Mouse (Mus musculus) ovary, postnatal 14 days (tissue): ENCODE results near the gene Acp5.

Experiments used
- DNase-seq: peaks from one replicate; pipeline ENCODE4 v3.0.0; 2022; ENCODE audit warnings: low spot score

The Acp5 gene

GRCm38 (mm10) chr9:22139746-22140145 lies 4.2 kb upstream of the Acp5 start:
- no peak for DNase-seq

GRCm38 (mm10) chr9:22138480-22138879 lies 3.0 kb upstream of the Acp5 start:
- DNase-seq = peak; percentile 21

- no peak for DNase-seq
These were observed 1.4 kb upstream of the Acp5 start for GRCm38 (mm10) chr9:22136765-22137547.

GRCm38 (mm10) chr9:22134988-22135643 lies 395 bp downstream of the Acp5 start:
- DNase-seq = no peak

GRCm38 (mm10) chr9:22134246-22134890 lies 1.1 kb downstream of the Acp5 start:
- no peak for DNase-seq

- DNase-seq = no peak
These were observed 3.3 kb downstream of the Acp5 start for GRCm38 (mm10) chr9:22132220-22132619.

- DNase-seq = no peak
These were observed 4.1 kb downstream of the Acp5 start for GRCm38 (mm10) chr9:22131226-22131981.

- no peak for DNase-seq
These were observed 10.1 kb downstream of the Acp5 start for GRCm38 (mm10) chr9:22125246-22126027.

GRCm38 (mm10) chr9:22124169-22124568 lies 11.3 kb downstream of the Acp5 start:
- DNase-seq = no peak

- DNase-seq = no peak
These were observed 12.4 kb downstream of the Acp5 start for GRCm38 (mm10) chr9:22123069-22123609.

GRCm38 (mm10) chr9:22122005-22122404 lies 13.5 kb downstream of the Acp5 start:
- no peak for DNase-seq

- no peak for DNase-seq
These were observed 14.0 kb downstream of the Acp5 start for GRCm38 (mm10) chr9:22121545-22121944.

GRCm38 (mm10) chr9:22119543-22119942 lies 16.0 kb downstream of the Acp5 start:
- no peak for DNase-seq

GRCm38 (mm10) chr9:22117754-22118456 lies 17.6 kb downstream of the Acp5 start:
- DNase-seq = peak; percentile 29

- peak; percentile 84 for DNase-seq
These were observed 18.6 kb downstream of the Acp5 start, which contains the start of gene Elof1 for GRCm38 (mm10) chr9:22116740-22117426. Gene Elof1 (minus strand): TSS chr9:22117172.

GRCm38 (mm10) chr9:22116086-22116485 lies 19.4 kb downstream of the Acp5 start:
- no peak for DNase-seq

- no peak for DNase-seq
These were observed 19.9 kb downstream of the Acp5 start for GRCm38 (mm10) chr9:22115635-22116034.

- no peak for DNase-seq
These were observed 27.3 kb downstream of the Acp5 start for GRCm38 (mm10) chr9:22108194-22108593.

- no peak for DNase-seq
These were observed 35.6 kb downstream of the Acp5 start for GRCm38 (mm10) chr9:22099922-22100321.
